Mouse (Mus musculus): Measurements from ENCODE around the gene Frs2.

DNA sequence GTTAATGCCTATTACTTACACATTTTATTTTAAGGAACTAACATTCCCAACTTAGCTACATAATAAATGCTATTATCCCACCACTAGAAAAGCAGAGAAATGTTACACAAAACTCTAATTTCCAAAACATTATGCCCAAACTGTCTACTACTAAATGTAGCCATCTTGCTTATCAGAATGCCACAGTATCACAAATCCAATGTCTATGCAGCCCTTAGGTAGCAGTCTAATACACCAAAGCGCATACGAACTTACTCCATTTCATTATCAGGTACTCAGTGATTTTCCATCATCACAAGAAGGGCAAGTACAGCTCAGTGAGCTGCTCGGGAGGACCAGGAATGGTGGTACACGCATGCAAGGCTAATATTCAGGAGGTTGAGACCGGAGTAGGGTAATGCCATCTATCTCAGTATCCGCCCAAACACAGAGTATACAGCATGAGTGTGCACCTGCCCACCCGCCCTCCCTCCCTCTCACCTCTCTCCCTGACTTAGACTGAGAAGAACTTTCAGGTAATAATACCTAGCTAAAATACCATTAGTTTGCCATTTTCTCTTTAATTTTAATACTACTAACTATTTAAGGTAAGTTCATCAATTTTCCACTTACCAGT lies 28.2 kb downstream of the Frs2 start:
- no peak for TF ChIP-seq CTCF (conservative IDR thresholded peaks at IDR 0.05; ENCODE audit: low read length)
- TF ChIP-seq NANOG (IDR thresholded peaks at IDR 0.05; ENCODE audit: borderline replicate concordance, low read length): no peak
